Mouse (Mus musculus) spleen, adult 10 weeks (tissue): Measurements from ENCODE around the gene Znrd1. TPM values are rescaled to one million over a fixed set of nuclear protein-coding genes. Genes with fewer than 3 reads are reported as not detected.

Experiments used
- polyA plus RNA-seq: library from polyadenylated mRNA; stranded (reverse); fragments of 350-450 nt; fragmentation: Illumina TruSeq; extraction: RNeasy Lipid Tissue Mini Kit (QIAGEN cat#74804); gene quantifications from one replicate; pipeline ENCODE4 v1.2.3, GENCODE M21; 2015; ENCODE audit warnings: low replicate concordance; ENCODE audit not compliant: insufficient read depth

Gene Znrd1
- 71.5 TPM for polyA plus RNA-seq

GRCm38 (mm10) chr17:36957999-36958743 lies at the start of gene Znrd1, which contains the start of gene Znrd1as:
TSS of gene Znrd1 (minus strand) at chr17:36958559.
TSS of gene Znrd1as (plus strand) at chr17:36958592.

GRCm38 (mm10) chr17:37000863-37001262 lies 42.5 kb upstream of the Znrd1 start, which contains the start of gene Zfp57:
TSS of gene Zfp57 (plus strand) at chr17:37001163.

GRCm38 (mm10) chr17:36989437-36989836 lies 31.1 kb upstream of the Znrd1 start, which contains the start of gene H2-M5:
TSS of gene H2-M5 (minus strand) at chr17:36989537.

GRCm38 (mm10) chr17:36981221-36981813 lies 23.0 kb upstream of the Znrd1 start, which contains the start of gene 2410137M14Rik:
TSS of gene 2410137M14Rik (minus strand) at chr17:36981237.

GRCm38 (mm10) chr17:36950981-36951947 lies 7.1 kb downstream of the Znrd1 start, which contains the start of gene Ppp1r11:
TSS of gene Ppp1r11 (minus strand) at chr17:36951741.

GRCm38 (mm10) chr17:36942791-36943471 lies 15.4 kb downstream of the Znrd1 start, which contains the start of gene Rnf39:
TSS of gene Rnf39 (plus strand) at chr17:36942918.

Other genes with a start within 250 kb of the Znrd1 start
- not detected for gene H2-M10.5, start 185.6 kb downstream of the Znrd1 start, polyA plus RNA-seq
- gene H2-M10.6, start 146.4 kb downstream of the Znrd1 start, polyA plus RNA-seq: not detected
- 152 TPM for gene Trim26, start 121.4 kb downstream of the Znrd1 start, polyA plus RNA-seq
- gene Trim15, start 91.3 kb downstream of the Znrd1 start, polyA plus RNA-seq: not detected
- 35.2 TPM for gene Trim10, start 89.0 kb downstream of the Znrd1 start, polyA plus RNA-seq
- 0.21 TPM for gene Trim40, start 68.4 kb downstream of the Znrd1 start, polyA plus RNA-seq
- not detected for gene Trim31, start 60.4 kb downstream of the Znrd1 start, polyA plus RNA-seq
- gene Rnf39, start 15.6 kb downstream of the Znrd1 start, polyA plus RNA-seq: 0.47 TPM
- 80.6 TPM for gene Ppp1r11, start 6.8 kb downstream of the Znrd1 start, polyA plus RNA-seq
- 12.9 TPM for gene Znrd1as, start within 50 bp of the Znrd1 start, polyA plus RNA-seq
- not detected for gene 2410137M14Rik, start 22.7 kb upstream of the Znrd1 start, polyA plus RNA-seq
- gene H2-M5, start 31.0 kb upstream of the Znrd1 start, polyA plus RNA-seq: 0.87 TPM
- gene Zfp57, start 42.6 kb upstream of the Znrd1 start, polyA plus RNA-seq: 3.0 TPM
- gene Mog, start 64.8 kb upstream of the Znrd1 start, polyA plus RNA-seq: not detected
- gene Gabbr1, start 87.4 kb upstream of the Znrd1 start, polyA plus RNA-seq: 60.3 TPM
- not detected for gene Olfr90, start 129.9 kb upstream of the Znrd1 start, polyA plus RNA-seq
- gene Olfr91, start 139.7 kb upstream of the Znrd1 start, polyA plus RNA-seq: not detected
- gene Olfr92, start 161.5 kb upstream of the Znrd1 start, polyA plus RNA-seq: not detected
- not detected for gene Olfr93, start 202.9 kb upstream of the Znrd1 start, polyA plus RNA-seq
- gene Ubd, start 235.3 kb upstream of the Znrd1 start, polyA plus RNA-seq: 32.4 TPM
- not detected for gene Olfr94, start 242.4 kb upstream of the Znrd1 start, polyA plus RNA-seq